Mouse (Mus musculus) ovary, postnatal 14 days (tissue): ENCODE results near the gene Pskh1.

Source experiments
- DNase-seq: peaks from one replicate; pipeline ENCODE4 v3.0.0; 2022; ENCODE audit warnings: low spot score

The Pskh1 gene

GRCm38 (mm10) chr8:105892432-105892831 is 7.8 kb upstream of the Pskh1 start:
- no peak for DNase-seq

- peak; percentile 51 for DNase-seq
Observed at GRCm38 (mm10) chr8:105893339-105893738, 6.9 kb upstream of the Pskh1 start, which contains the start of gene Nrn1l. Nrn1l (plus strand) TSS chr8:105893567.

- DNase-seq, result no peak
Observed at GRCm38 (mm10) chr8:105897801-105898480, 2.3 kb upstream of the Pskh1 start.

- no peak for DNase-seq
Observed at GRCm38 (mm10) chr8:105900941-105901616, 838 bp downstream of the Pskh1 start.

GRCm38 (mm10) chr8:105919390-105919789 is 19.1 kb downstream of the Pskh1 start:
- no peak for DNase-seq

GRCm38 (mm10) chr8:105925123-105925522 is 24.9 kb downstream of the Pskh1 start:
- DNase-seq, result no peak

- DNase-seq, result peak; percentile 88
Observed at GRCm38 (mm10) chr8:105930602-105931001, 30.4 kb downstream of the Pskh1 start.

- DNase-seq, result no peak
Observed at GRCm38 (mm10) chr8:105931271-105931670, 31.0 kb downstream of the Pskh1 start.

GRCm38 (mm10) chr8:105932525-105932924 is 32.3 kb downstream of the Pskh1 start:
- DNase-seq, result no peak

GRCm38 (mm10) chr8:105933762-105934161 is 33.5 kb downstream of the Pskh1 start, which contains the start of gene Ctrl:
Ctrl (minus strand) TSS chr8:105933862.
- DNase-seq, result no peak

GRCm38 (mm10) chr8:105935105-105935504 is 34.9 kb downstream of the Pskh1 start:
- no peak for DNase-seq

GRCm38 (mm10) chr8:105935863-105936603 is 35.8 kb downstream of the Pskh1 start:
- DNase-seq, result no peak

GRCm38 (mm10) chr8:105936866-105937475 is 36.7 kb downstream of the Pskh1 start:
- peak; percentile 72 for DNase-seq

GRCm38 (mm10) chr8:105937496-105938305 is 37.5 kb downstream of the Pskh1 start:
- no peak for DNase-seq

- no peak for DNase-seq
Observed at GRCm38 (mm10) chr8:105938306-105938669, 38.0 kb downstream of the Pskh1 start, which contains the start of gene Psmb10. Psmb10 (minus strand) TSS chr8:105938444.

GRCm38 (mm10) chr8:105942026-105942425 is 41.8 kb downstream of the Pskh1 start:
- DNase-seq, result no peak

- DNase-seq, result no peak
Observed at GRCm38 (mm10) chr8:105942542-105942941, 42.3 kb downstream of the Pskh1 start.

GRCm38 (mm10) chr8:105943321-105943739 is 43.1 kb downstream of the Pskh1 start, which contains the start of gene Lcat:
Lcat (minus strand) TSS chr8:105943382.
- no peak for DNase-seq

- DNase-seq, result peak; percentile 62
Observed at GRCm38 (mm10) chr8:105949350-105949749, 49.1 kb downstream of the Pskh1 start.

- no peak for DNase-seq
Observed at GRCm38 (mm10) chr8:105951057-105951659, 50.9 kb downstream of the Pskh1 start.

GRCm38 (mm10) chr8:105956556-105956955 is 56.3 kb downstream of the Pskh1 start:
- no peak for DNase-seq
